Mouse (Mus musculus) heart, postnatal 14 days (tissue): ENCODE measurements at regions not wholly inside any gene's neighbourhood (a gene's known extent, or its start where the extent isn't known, plus 50 kb on each side); places are given as distances from the start of the nearest gene placed in this dataset.

Experiments used
- microRNA-seq, 2 experiments: library from miRNA; unstranded; fragments of <30 nt; microRNA quantifications; one replicate each; pipeline ENCODE4 v1.2.0; 2021 to 2022

Small RNA genes in the stretch of these regions (microRNA-seq; reads per million reads assigned to microRNA genes)
- gene Gm27682: 0 reads per million in 2 experiments
